Mouse (Mus musculus) heart, postnatal 0 days (tissue): ENCODE measurements around the gene Rfk.

Source experiments
- CTCF ChIP-seq: IDR thresholded peaks from 2 replicates; pipeline ENCODE4 v1.5.1; 2016; ENCODE audit warnings: antibody characterized with exemption, control low read depth, low read depth
- EP300 ChIP-seq: IDR thresholded peaks from 2 replicates; pipeline ENCODE4 v1.6.1; 2016; ENCODE audit warnings: antibody characterized with exemption, low read depth

DNA sequence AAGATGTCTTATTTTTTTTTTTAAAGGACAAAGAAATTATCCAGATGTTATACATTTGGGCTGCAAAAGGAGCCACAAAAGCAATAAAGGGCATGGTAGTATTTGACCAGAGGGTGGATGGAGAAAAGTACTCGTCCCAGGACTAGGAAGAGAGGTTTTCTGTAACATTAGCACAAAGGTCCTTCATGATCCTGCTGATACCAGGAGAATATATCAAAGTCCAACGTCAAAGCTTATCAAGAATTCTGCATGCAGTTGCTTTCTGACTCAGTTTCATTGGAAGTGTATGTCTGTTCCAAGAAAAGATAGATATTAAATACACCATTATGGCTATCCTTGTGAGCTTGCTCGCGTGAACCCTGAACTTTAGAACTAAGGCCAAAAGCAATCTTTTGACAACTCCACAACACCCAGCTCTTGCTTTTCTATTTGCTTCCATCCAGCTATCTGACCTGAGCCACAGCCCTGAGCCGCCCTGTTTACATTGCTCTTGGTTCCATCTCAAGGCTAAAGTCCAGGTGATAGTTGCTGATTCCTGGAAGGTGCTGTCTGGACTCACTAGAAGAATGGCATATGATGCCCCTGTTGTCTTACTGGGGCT is 16.7 kb downstream of the Rfk start:
- no peak for TF ChIP-seq CTCF
- TF ChIP-seq EP300: no peak
